Mouse (Mus musculus) B cell, adult 62 days (primary cell): ENCODE results near the gene Zfp639. TPM values are rescaled to one million over a fixed set of nuclear protein-coding genes. Genes with fewer than 3 reads are reported as not detected.

Experiments used
- total RNA-seq: library from RNA; stranded (reverse); gene quantifications from 4 replicates; pipeline ENCODE4 v1.2.4, GENCODE M21; 2023

Zfp639 gene
- total RNA-seq, result 45.7 to 50.7 TPM (median 49.2 TPM) in 4 replicates

GRCm38 (mm10) chr3:32509496-32510374, at the start of gene Zfp639:
TSS of gene Zfp639 (plus strand) at chr3:32510259.

GRCm38 (mm10) chr3:32492097-32493090, 17.7 kb upstream of the Zfp639 start, which contains the start of gene Kcnmb3:
TSS of gene Kcnmb3 (minus strand) at chr3:32492231.

GRCm38 (mm10) chr3:32529303-32529898, 19.3 kb downstream of the Zfp639 start, which contains the start of gene Mfn1:
TSS of gene Mfn1 (plus strand) at chr3:32529465.

Other genes starting within 250 kb of the Zfp639 start
- 5.8 to 6.3 TPM (median 6.1 TPM) in 4 replicates for gene Zmat3, start 144.2 kb upstream of the Zfp639 start, total RNA-seq
- 52.0 to 71.8 TPM (median 55.0 TPM) in 4 replicates for gene Pik3ca, start 112.6 kb upstream of the Zfp639 start, total RNA-seq
- 0.31 to 1.4 TPM (median 0.69 TPM) in 3 of 4 replicates, not detected in the other for gene Kcnmb3, start 18.0 kb upstream of the Zfp639 start, total RNA-seq
- gene Mfn1, start 19.2 kb downstream of the Zfp639 start, total RNA-seq, result 30.4 to 36.7 TPM (median 32.8 TPM) in 4 replicates
- 23.5 to 30.0 TPM (median 26.9 TPM) in 4 replicates for gene Gnb4, start 106.3 kb downstream of the Zfp639 start, total RNA-seq
- gene Actl6a, start 196.0 kb downstream of the Zfp639 start, total RNA-seq, result 54.7 to 71.5 TPM (median 65.0 TPM) in 4 replicates
- gene Ndufb5, start 226.7 kb downstream of the Zfp639 start, total RNA-seq, result 68.2 to 74.3 TPM (median 69.7 TPM) in 4 replicates
- gene Mrpl47, start 227.3 kb downstream of the Zfp639 start, total RNA-seq, result 6.4 to 9.6 TPM (median 8.3 TPM) in 4 replicates